Mouse (Mus musculus) gastrocnemius, adult 2 months (tissue): ENCODE results near the gene Tbx5. TPM values are rescaled to one million over a fixed set of nuclear protein-coding genes. Genes with fewer than 3 reads are reported as not detected.

Source experiments
- DNase-seq: peaks from one replicate; pipeline ENCODE4 v3.0.0; 2022
- H3K27ac ChIP-seq: fragments of 200-600 bp; 2 replicates; pipeline ENCODE4 v1.8.1; 2022; ENCODE audit warnings: mild to moderate bottlenecking
- H3K4me3 ChIP-seq: fragments of 200-600 bp; 2 replicates; pipeline ENCODE4 v1.8.1; 2022; ENCODE audit warnings: mild to moderate bottlenecking, moderate library complexity
- CTCF ChIP-seq: fragments of 200-600 bp; IDR thresholded peaks from 2 replicates; pipeline ENCODE4 v1.8.1; 2022; ENCODE audit warnings: antibody characterized with exemption, mild to moderate bottlenecking, moderate library complexity
- intact Hi-C: fragments of 180-260 bp; cut with DNase I; formaldehyde crosslinking; loops from one replicate; pipeline ENCODE4 v1.15.1; 2025
- total RNA-seq, 2 experiments: library from RNA; stranded (reverse); gene quantifications; 2 replicates each; pipeline ENCODE4 v1.2.3; 2021

Gene Tbx5
- total RNA-seq, 2 experiments from 2014 or later = 0.28 TPM; not detected in 1

GRCm38 (mm10) chr5:119839616-119840368 is 7.3 kb downstream of the Tbx5 start:
- intact Hi-C loops = no loop called here
- DNase-seq = no peak
- no peak overlapping the region for H3K4me3 ChIP-seq
- TF ChIP-seq CTCF = no peak
- H3K27ac ChIP-seq = no peak overlapping the region

DNA sequence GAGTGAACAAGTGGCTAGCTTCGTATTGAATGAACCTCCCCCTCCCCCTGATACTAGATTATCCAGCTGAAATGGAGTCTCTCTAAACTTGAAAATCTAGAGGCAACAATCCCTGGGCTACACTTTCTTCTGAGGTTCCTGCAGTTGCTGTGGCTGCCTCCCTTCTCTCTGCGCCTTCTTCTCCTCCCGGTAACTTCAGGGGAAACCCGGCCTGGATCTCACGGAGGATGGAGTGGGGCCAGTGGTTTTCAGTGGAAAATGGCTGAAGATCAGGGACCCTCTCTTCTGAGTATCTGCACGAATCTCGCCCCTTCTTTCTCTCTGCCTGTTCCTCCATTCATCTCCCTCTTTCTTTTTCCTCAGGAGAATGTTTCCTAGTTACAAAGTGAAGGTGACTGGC is 7.9 kb downstream of the Tbx5 start:
- TF ChIP-seq CTCF = no peak
- DNase-seq = no peak
- no peak overlapping the region for H3K27ac ChIP-seq
- no peak overlapping the region for H3K4me3 ChIP-seq
- intact Hi-C loops = no loop called here

- TF ChIP-seq CTCF = no peak
- no peak for DNase-seq
- no peak overlapping the region for H3K4me3 ChIP-seq
- intact Hi-C loops = no loop called here
- H3K27ac ChIP-seq = no peak overlapping the region
Measured at GRCm38 (mm10) chr5:119841634-119842420, 9.4 kb downstream of the Tbx5 start.

DNA sequence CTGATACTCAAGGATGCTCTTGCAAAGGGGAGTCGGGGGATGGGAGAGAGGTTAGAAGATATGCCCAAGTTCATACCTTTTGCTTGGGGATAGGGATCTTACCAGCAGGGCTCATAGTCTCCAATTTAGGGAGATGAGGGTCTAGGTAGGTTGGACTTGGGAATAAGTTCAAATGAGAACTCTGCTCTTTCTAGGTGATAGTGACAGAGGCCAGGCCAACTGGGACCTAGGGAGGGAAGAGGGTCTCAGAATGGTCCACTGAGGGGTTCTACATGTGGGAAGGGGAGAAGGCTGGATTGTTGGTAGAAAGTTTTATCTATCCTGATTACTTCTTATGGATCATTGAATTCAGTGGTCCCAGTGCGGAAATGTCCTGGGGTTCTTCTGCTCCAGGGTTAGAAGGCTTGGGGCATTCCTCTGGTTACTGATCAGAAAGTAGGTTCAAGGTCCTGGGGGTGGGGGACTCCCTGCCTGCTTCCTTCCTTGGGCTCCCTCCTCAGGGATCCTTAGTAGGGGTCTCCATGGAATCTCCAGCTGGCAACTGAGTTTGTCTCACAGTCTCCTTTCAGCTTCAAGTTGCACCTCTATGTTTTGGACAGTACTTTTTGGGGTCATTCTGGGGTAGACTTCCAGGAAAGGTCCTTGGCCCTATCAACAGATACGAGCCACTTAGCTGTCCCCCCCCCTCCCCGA is 10.4 kb downstream of the Tbx5 start:
- H3K27ac ChIP-seq = no peak overlapping the region
- no peak overlapping the region for H3K4me3 ChIP-seq
- no peak for TF ChIP-seq CTCF
- no peak for DNase-seq
- intact Hi-C loops = no loop called here

DNA sequence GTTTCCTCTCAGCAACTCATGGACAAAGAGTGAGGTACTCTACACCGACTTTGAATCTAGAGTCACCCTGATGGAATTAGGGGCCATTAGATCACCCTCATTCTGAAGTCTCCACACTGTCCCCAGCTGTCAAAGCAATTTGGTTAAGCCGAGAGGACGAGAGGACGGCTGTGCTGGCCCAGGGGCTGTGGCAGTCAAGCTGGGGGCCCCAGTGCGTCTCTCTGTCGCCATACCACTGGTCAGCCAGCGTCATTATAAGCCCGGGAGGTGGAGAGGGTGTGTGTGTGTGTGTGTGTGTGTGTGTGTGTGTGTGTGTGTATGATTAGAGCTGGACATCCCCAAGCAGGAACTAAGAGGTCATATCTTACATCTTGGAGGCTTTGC is 10.9 kb downstream of the Tbx5 start:
- no peak overlapping the region for H3K27ac ChIP-seq
- no peak overlapping the region for H3K4me3 ChIP-seq
- no peak for DNase-seq
- no peak for TF ChIP-seq CTCF
- intact Hi-C loops = no loop called here

DNA sequence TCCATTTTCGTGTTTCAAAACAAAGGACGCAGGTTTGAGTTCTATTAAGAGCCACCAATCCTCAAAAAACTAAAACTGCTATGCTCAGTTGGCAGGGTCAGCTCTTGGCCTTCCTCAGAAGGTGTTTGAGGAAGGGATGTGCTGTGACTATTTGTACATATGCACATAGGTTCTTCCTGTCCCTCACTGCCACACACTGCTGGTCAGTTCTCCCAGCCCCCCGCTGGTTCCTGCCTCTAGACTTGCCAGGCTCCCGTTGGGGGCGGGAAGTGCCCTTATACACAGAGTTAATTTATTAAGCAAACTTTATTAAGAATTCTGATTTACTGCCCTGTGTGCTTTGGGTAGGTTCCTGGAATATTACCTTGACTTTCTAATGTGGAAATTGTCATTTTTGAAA is 11.9 kb downstream of the Tbx5 start:
- DNase-seq = no peak
- Histone ChIP-seq H3K4me3 (no peak overlapping the region), H3K27ac (no peak overlapping the region)
- TF ChIP-seq CTCF = no peak
- intact Hi-C loops = no loop called here

- intact Hi-C loops = no loop called here
- Histone ChIP-seq H3K4me3 (no peak overlapping the region), H3K27ac (no peak overlapping the region)
- no peak for DNase-seq
- no peak for TF ChIP-seq CTCF
Measured at GRCm38 (mm10) chr5:119844994-119845393, 12.5 kb downstream of the Tbx5 start.

DNA sequence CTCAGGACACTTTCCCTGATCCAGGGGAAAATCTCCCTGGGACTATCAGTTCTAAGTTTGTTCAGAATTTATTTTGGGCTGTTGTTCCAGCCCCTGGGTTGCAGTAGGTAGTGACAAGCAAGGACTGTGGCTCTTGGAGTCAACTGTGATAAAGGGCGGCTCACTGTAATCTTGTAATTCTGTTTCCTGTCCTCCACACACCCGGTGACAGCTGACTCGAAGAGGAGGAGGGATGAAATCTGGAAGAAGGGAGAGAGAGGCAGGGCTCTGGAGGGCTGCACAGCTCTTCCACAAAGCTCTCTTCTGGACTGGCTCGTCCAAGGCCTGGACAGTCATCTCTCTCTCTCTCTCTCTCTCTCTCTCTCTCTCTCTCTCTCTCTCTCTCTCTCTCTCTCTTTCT is 24.6 kb downstream of the Tbx5 start:
- intact Hi-C loops = no loop called here
- no peak overlapping the region for H3K27ac ChIP-seq
- no peak for TF ChIP-seq CTCF

GRCm38 (mm10) chr5:119861301-119861700 is 28.8 kb downstream of the Tbx5 start:
- intact Hi-C loops = no loop called here
- TF ChIP-seq CTCF = no peak
- DNase-seq = no peak
- H3K4me3 ChIP-seq = no peak overlapping the region
- H3K27ac ChIP-seq = no peak overlapping the region

More for the DNA sequence above, 24.6 kb downstream of the Tbx5 start:
- H3K4me3 ChIP-seq = no peak overlapping the region
- no peak for DNase-seq

GRCm38 (mm10) chr5:119862431-119862830 is 30.0 kb downstream of the Tbx5 start:
- DNase-seq = no peak
- Histone ChIP-seq H3K27ac (no peak overlapping the region), H3K4me3 (no peak overlapping the region)
- TF ChIP-seq CTCF = no peak
- intact Hi-C loops = no loop called here

GRCm38 (mm10) chr5:119866277-119867235 is 34.1 kb downstream of the Tbx5 start:
- intact Hi-C loops = no loop called here
- Histone ChIP-seq H3K27ac (no peak overlapping the region), H3K4me3 (peak overlapping the region; percentile 47)
- no peak for DNase-seq
- TF ChIP-seq CTCF = no peak

- intact Hi-C loops = no loop called here
- no peak for TF ChIP-seq CTCF
- H3K27ac ChIP-seq = peak overlapping the region; percentile 28; the same call in 1 of the 2 replicates
- no peak overlapping the region for H3K4me3 ChIP-seq
- DNase-seq = peak; percentile 37
Measured at GRCm38 (mm10) chr5:119867986-119868385, 35.5 kb downstream of the Tbx5 start.
